Mouse (Mus musculus) limb, embryonic 11.5 days (tissue): Measurements from ENCODE around the gene Ttc24. TPM values are rescaled to one million over a fixed set of nuclear protein-coding genes. Genes with fewer than 3 reads are reported as not detected.

Source experiments
- ATAC-seq: fragments of 200-750 bp; cut with Nextera tagmentation; 2 replicates; pipeline ENCODE4 v1.8.0; 2017; ENCODE audit warnings: low read depth; ENCODE audit not compliant: insufficient number of reproducible peaks, low FRiP score, low TSS enrichment
- DNase-seq: peaks from one replicate; pipeline ENCODE4 v3.0.0-alpha.2; 2015; ENCODE audit warnings: low spot score
- H3K27ac ChIP-seq: fragments of 300-500 bp; sonication (generic); replicated peaks from 2 replicates; pipeline ENCODE4 v1.5.1; 2014; ENCODE audit warnings: low read depth, mild to moderate bottlenecking, low read length
- H3K27me3 ChIP-seq: fragments of 300-500 bp; sonication (generic); 2 replicates; pipeline ENCODE4 v1.6.1; 2014; ENCODE audit warnings: mild to moderate bottlenecking, low read length, mixed read lengths; ENCODE audit not compliant: control insufficient read depth, insufficient read depth
- H3K36me3 ChIP-seq: fragments of 300-500 bp; sonication (generic); 2 replicates; pipeline ENCODE4 v1.6.1; 2014; ENCODE audit warnings: mild to moderate bottlenecking, low read length, moderate library complexity, mixed read lengths; ENCODE audit not compliant: control insufficient read depth, insufficient read depth
- H3K4me1 ChIP-seq: fragments of 300-500 bp; sonication (generic); 2 replicates; pipeline ENCODE4 v1.6.1; 2014; ENCODE audit warnings: low read length, mixed read lengths; ENCODE audit not compliant: control insufficient read depth, insufficient read depth
- H3K4me2 ChIP-seq: fragments of 300-500 bp; sonication (generic); 2 replicates; pipeline ENCODE4 v1.6.1; 2014; ENCODE audit warnings: low read depth, mild to moderate bottlenecking, moderate library complexity; ENCODE audit not compliant: severe bottlenecking
- H3K4me3 ChIP-seq: fragments of 300-500 bp; sonication (generic); 2 replicates; pipeline ENCODE4 v1.5.1; 2014; ENCODE audit warnings: low read depth, low read length
- H3K9ac ChIP-seq: fragments of 300-500 bp; sonication (generic); 2 replicates; pipeline ENCODE4 v1.6.1; 2014; ENCODE audit warnings: mild to moderate bottlenecking, low read length
- H3K9me3 ChIP-seq: fragments of 300-500 bp; sonication (generic); 2 replicates; pipeline ENCODE4 v1.6.1; 2016; ENCODE audit warnings: low read length; ENCODE audit not compliant: control insufficient read depth
- WGBS: fragments of 180-500 bp; shearing (Covaris S2); extraction: QIAGEN DNeasy Blood & Tissue Kit; methylation state at CpG from one replicate; pipeline ENCODE4 v1.1.7; 2014; 5-methylcytosine and 5-hydroxymethylcytosine counted together
- polyA plus RNA-seq: library from polyadenylated mRNA; unstranded; fragments of >200 nt; fragmentation: Nextera tagmentation; extraction: Ambion mirVana; gene quantifications from 2 replicates; pipeline ENCODE4 v1.2.1, GENCODE M21; 2014

Ttc24 gene
- not detected in 2 replicates for polyA plus RNA-seq

DNA sequence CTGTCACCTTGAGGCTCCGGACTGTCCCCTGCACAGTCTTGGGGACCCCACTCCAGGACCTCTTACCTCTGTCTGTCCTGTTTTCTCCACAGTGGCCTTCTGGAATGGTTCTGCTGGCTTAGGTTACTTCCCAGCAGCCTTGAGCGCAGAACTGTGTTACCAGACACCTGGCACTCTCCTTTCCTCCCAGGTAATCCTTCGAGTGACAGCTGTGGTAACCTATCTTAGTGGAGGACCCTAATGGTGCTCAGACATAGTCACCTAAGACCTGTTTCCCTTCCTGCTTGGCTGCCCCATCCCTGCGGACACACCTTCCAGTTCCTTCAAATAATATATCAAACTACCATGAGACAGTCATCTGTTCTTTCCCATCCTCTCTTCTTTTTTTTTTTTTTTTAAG, at the start of gene Ttc24:
Gene Ttc24, minus strand, starts transcription at position 101 of the 400 bp plus-strand sequence.
- Histone ChIP-seq H3K9me3 (no peaks in the 10 kb centered on the region; the same call in 1 of the 2 replicates), H3K4me1 (peaks cover 7% of the 10 kb centered on the region; the same call in 1 of the 2 replicates), H3K27me3 (no peaks in the 10 kb centered on the region), H3K4me2 (no peak within 1 kb of the TSS), H3K9ac (no peak within 1 kb of the TSS), H3K36me3 (no peaks in the 10 kb centered on the region), H3K27ac (no peak within 1 kb of the TSS), H3K4me3 (no peak within 1 kb of the TSS)
- WGBS: 66% methylated on average over 4 of the region's 4 CpGs
- ATAC-seq: no peak
- DNase-seq: no peak

DNA sequence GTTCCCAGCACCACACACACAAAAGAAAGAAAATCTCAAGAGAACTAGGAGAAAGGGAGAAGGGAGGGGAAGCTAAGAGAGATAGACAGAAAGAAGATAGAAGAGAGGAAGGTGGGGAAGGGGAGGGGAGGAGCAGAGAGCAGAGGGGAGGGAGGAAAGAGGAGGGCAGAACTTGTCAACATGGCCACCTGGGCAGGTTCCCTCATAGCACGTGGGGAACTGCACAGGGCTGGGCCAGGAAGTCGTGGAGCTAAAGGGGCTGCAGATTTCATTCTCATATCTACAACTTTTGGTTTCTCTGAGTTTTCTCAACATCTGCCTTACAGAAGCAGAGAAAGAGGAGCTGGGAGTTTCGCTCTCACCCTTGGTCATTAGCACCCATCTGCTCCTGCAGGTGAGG, 49.5 kb upstream of the Ttc24 start:
- Histone ChIP-seq H3K27ac (no peak overlapping the region), H3K4me3 (no peak overlapping the region), H3K4me1 (no peaks in the 10 kb centered on the region), H3K9me3 (no peaks in the 10 kb centered on the region), H3K36me3 (no peaks in the 10 kb centered on the region), H3K9ac (no peak overlapping the region), H3K4me2 (no peak overlapping the region), H3K27me3 (no peaks in the 10 kb centered on the region)
- DNase-seq: no peak
- no peak for ATAC-seq
- 80% methylated on average over 3 of the region's 3 CpGs for whole genome bisulfite sequencing

GRCm38 (mm10) chr3:88126181-88126580, 48.1 kb upstream of the Ttc24 start:
- Histone ChIP-seq H3K36me3 (no peaks in the 10 kb centered on the region), H3K4me3 (no peak overlapping the region), H3K9ac (no peak overlapping the region), H3K4me1 (no peaks in the 10 kb centered on the region), H3K27me3 (no peaks in the 10 kb centered on the region), H3K4me2 (no peak overlapping the region), H3K9me3 (no peaks in the 10 kb centered on the region), H3K27ac (no peak overlapping the region)
- DNase-seq (no peak), ATAC-seq (no peak)
- WGBS: 87% methylated on average over 7 of the region's 7 CpGs

DNA sequence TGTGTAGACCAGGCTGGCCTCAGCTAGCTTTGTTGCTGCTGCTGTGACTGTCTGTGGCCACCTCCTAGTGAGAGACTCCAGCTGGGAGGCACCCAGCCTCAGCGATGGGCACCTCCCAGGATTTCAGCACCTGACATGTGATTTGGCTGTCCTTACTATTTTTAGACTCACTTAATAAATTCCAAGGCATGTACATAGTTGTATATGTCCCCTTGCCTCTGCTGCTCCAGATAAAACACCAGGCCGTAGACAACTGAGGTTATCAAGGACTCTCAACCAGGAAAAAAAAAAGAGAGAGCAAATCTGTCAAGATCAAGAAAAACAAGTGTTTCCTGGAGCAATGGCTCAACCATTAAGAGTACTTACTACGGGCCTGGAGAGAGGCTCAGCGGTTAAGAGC, 47.1 kb upstream of the Ttc24 start:
- Histone ChIP-seq H3K36me3 (no peaks in the 10 kb centered on the region; the same call in 1 of the 2 replicates), H3K4me2 (no peak overlapping the region), H3K9me3 (no peaks in the 10 kb centered on the region), H3K9ac (no peak overlapping the region), H3K4me1 (no peaks in the 10 kb centered on the region), H3K27ac (no peak overlapping the region), H3K4me3 (no peak overlapping the region), H3K27me3 (no peaks in the 10 kb centered on the region)
- 73% methylated on average over 4 of the region's 4 CpGs for WGBS
- no peak for DNase-seq
- ATAC-seq: no peak

- Histone ChIP-seq H3K9me3 (no peaks in the 10 kb centered on the region), H3K27me3 (no peaks in the 10 kb centered on the region), H3K9ac (no peak overlapping the region), H3K36me3 (peaks cover 6% of the 10 kb centered on the region; the same call in 1 of the 2 replicates), H3K4me2 (no peak overlapping the region), H3K27ac (no peak overlapping the region), H3K4me3 (no peak overlapping the region), H3K4me1 (no peaks in the 10 kb centered on the region)
- WGBS: 79% methylated on average over 14 of the region's 14 CpGs
- ATAC-seq (no peak), DNase-seq (no peak)
Measured at GRCm38 (mm10) chr3:88121164-88122131, 43.3 kb upstream of the Ttc24 start.

GRCm38 (mm10) chr3:88120117-88120651, 42.1 kb upstream of the Ttc24 start:
- 91% methylated on average over 19 of the region's 19 CpGs for WGBS
- Histone ChIP-seq H3K4me1 (no peaks in the 10 kb centered on the region), H3K27ac (no peak overlapping the region), H3K27me3 (no peaks in the 10 kb centered on the region), H3K4me2 (no peak overlapping the region), H3K4me3 (no peak overlapping the region), H3K9me3 (no peaks in the 10 kb centered on the region), H3K36me3 (peaks cover 9% of the 10 kb centered on the region; the same call in 1 of the 2 replicates), H3K9ac (no peak overlapping the region)
- ATAC-seq (no peak), DNase-seq (no peak)

DNA sequence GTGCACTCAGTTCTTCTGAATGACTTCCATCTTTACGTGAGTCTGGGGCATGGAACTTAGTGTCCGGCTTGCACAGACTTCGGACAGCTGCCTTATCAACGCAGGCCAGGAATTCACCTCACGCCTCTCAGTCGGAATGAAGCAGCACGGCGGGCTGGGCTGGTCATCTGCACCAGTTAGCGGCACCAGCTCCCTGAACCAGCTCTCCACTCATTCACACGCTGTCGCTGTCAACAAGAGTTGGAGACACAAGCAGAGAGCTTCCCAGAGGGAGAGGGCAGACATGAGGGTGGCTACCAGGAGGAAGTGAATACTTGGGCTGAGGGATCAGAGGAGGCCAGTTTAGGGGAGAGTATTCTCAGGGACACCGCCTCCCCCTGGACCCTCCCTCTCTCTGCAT, 36.3 kb upstream of the Ttc24 start:
- peaks cover 28% of the 10 kb centered on the region for H3K36me3 ChIP-seq
- no peak overlapping the region for H3K4me2 ChIP-seq
- no peak for DNase-seq
- H3K27ac ChIP-seq: no peak overlapping the region
- H3K9me3 ChIP-seq: no peaks in the 10 kb centered on the region
- 95% methylated on average over 12 of the region's 12 CpGs for WGBS
- no peaks in the 10 kb centered on the region for H3K4me1 ChIP-seq
- no peaks in the 10 kb centered on the region for H3K27me3 ChIP-seq
- no peak overlapping the region for H3K4me3 ChIP-seq
- no peak for ATAC-seq
- no peak overlapping the region for H3K9ac ChIP-seq

GRCm38 (mm10) chr3:88109126-88109525, 31.0 kb upstream of the Ttc24 start:
- Histone ChIP-seq H3K4me2 (no peak overlapping the region), H3K4me3 (no peak overlapping the region), H3K27me3 (no peaks in the 10 kb centered on the region), H3K9me3 (no peaks in the 10 kb centered on the region), H3K9ac (no peak overlapping the region), H3K27ac (no peak overlapping the region), H3K36me3 (peaks cover 20% of the 10 kb centered on the region), H3K4me1 (no peaks in the 10 kb centered on the region)
- DNase-seq (no peak), ATAC-seq (no peak)
- 92% methylated on average over 6 of the region's 6 CpGs for WGBS
